Mouse (Mus musculus): ENCODE results near the gene Cryba4. TPM values are rescaled to one million over a fixed set of nuclear protein-coding genes. Genes with fewer than 3 reads are reported as not detected.
A peak's percentile ranks its signal among the peaks of the same experiment; 100 is the strongest.

The Cryba4 gene
- polyA plus RNA-seq, 1 experiment from 2014 or later: 1.4 TPM

GRCm38 (mm10) chr5:112228240-112229076 lies 23.9 kb downstream of the Cryba4 start:
- Histone ChIP-seq H3K27me3 (peaks cover 88% of the 10 kb centered on the region), H3K4me1 (replicated peaks) (peaks cover 17% of the 10 kb centered on the region), H3K9me3 (replicated peaks) (no peaks in the 10 kb centered on the region), H3K4me3 (peak overlapping the region; percentile 31), H3K4me2 (peak overlapping the region; percentile 53), H3K9ac (no peak overlapping the region), H3K27ac (no peak overlapping the region), H3K36me3 (no peaks in the 10 kb centered on the region)
- 1% methylated on average over 57 of the region's 57 CpGs for WGBS
- ATAC-seq (replicated peaks; ENCODE audit: insufficient number of reproducible peaks, insufficient read depth, low FRiP score, low read depth): no peak; the same call in 1 of the 2 replicates

- H3K9ac ChIP-seq: no peak overlapping the region
- 2% methylated on average over 13 of the region's 13 CpGs for WGBS
Observed at GRCm38 (mm10) chr5:112227898-112228239, 24.4 kb downstream of the Cryba4 start.

GRCm38 (mm10) chr5:112227354-112227753 lies 25.0 kb downstream of the Cryba4 start:
- Histone ChIP-seq H3K4me2 (peak overlapping the region; percentile 47), H3K4me1 (replicated peaks) (peaks cover 17% of the 10 kb centered on the region), H3K36me3 (no peaks in the 10 kb centered on the region), H3K9ac (no peak overlapping the region), H3K9me3 (replicated peaks) (no peaks in the 10 kb centered on the region), H3K27me3 (peaks cover 93% of the 10 kb centered on the region), H3K4me3 (peak overlapping the region; percentile 31), H3K27ac (no peak overlapping the region)
- 1% methylated on average over 30 of the region's 30 CpGs for WGBS
- no peak for ATAC-seq (replicated peaks; ENCODE audit: insufficient number of reproducible peaks, insufficient read depth, low FRiP score, low read depth)

More at GRCm38 (mm10) chr5:112227898-112228239, 24.4 kb downstream of the Cryba4 start:
- Histone ChIP-seq H3K4me3 (peak overlapping the region; percentile 31), H3K27ac (no peak overlapping the region), H3K9me3 (replicated peaks) (no peaks in the 10 kb centered on the region), H3K36me3 (no peaks in the 10 kb centered on the region), H3K4me1 (replicated peaks) (peaks cover 17% of the 10 kb centered on the region), H3K4me2 (peak overlapping the region; percentile 53; the same call in 1 of the 2 replicates), H3K27me3 (peaks cover 92% of the 10 kb centered on the region)
- ATAC-seq (replicated peaks; ENCODE audit: insufficient number of reproducible peaks, insufficient read depth, low FRiP score, low read depth): no peak

GRCm38 (mm10) chr5:112225591-112225990 lies 26.7 kb downstream of the Cryba4 start:
- H3K4me1 ChIP-seq (replicated peaks): peaks cover 17% of the 10 kb centered on the region
- no peaks in the 10 kb centered on the region for H3K9me3 ChIP-seq (replicated peaks)
- H3K27me3 ChIP-seq: peaks cover 85% of the 10 kb centered on the region
- no peak overlapping the region for H3K4me2 ChIP-seq
- H3K4me3 ChIP-seq: no peak overlapping the region
- ATAC-seq (replicated peaks; ENCODE audit: insufficient number of reproducible peaks, insufficient read depth, low FRiP score, low read depth): no peak
- no peak overlapping the region for H3K9ac ChIP-seq
- WGBS: 69% methylated on average over 6 of the region's 6 CpGs
- H3K36me3 ChIP-seq: no peaks in the 10 kb centered on the region
- no peak overlapping the region for H3K27ac ChIP-seq

- Histone ChIP-seq H3K27me3 (peaks cover 65% of the 10 kb centered on the region), H3K9ac (no peak overlapping the region), H3K27ac (no peak overlapping the region), H3K4me2 (no peak overlapping the region), H3K4me3 (no peak overlapping the region), H3K4me1 (replicated peaks) (peaks cover 20% of the 10 kb centered on the region), H3K9me3 (replicated peaks) (no peaks in the 10 kb centered on the region), H3K36me3 (no peaks in the 10 kb centered on the region)
- no peak for ATAC-seq (replicated peaks; ENCODE audit: insufficient number of reproducible peaks, insufficient read depth, low FRiP score, low read depth)
- 77% methylated on average over 8 of the region's 8 CpGs for WGBS
Observed at GRCm38 (mm10) chr5:112220203-112220602, 32.1 kb downstream of the Cryba4 start.

GRCm38 (mm10) chr5:112219398-112219797 lies 32.9 kb downstream of the Cryba4 start:
- peak overlapping the region; percentile 35; the same call in 1 of the 2 replicates for H3K27ac ChIP-seq
- ATAC-seq (replicated peaks; ENCODE audit: insufficient number of reproducible peaks, insufficient read depth, low FRiP score, low read depth): peak; percentile 56
- H3K36me3 ChIP-seq: no peaks in the 10 kb centered on the region
- 16% methylated on average over 1 of the region's 1 CpGs for WGBS
- no peak overlapping the region for H3K4me3 ChIP-seq
- no peaks in the 10 kb centered on the region for H3K9me3 ChIP-seq (replicated peaks)
- peaks cover 63% of the 10 kb centered on the region for H3K27me3 ChIP-seq
- H3K4me2 ChIP-seq: no peak overlapping the region
- peaks cover 24% of the 10 kb centered on the region for H3K4me1 ChIP-seq (replicated peaks)
- no peak overlapping the region for H3K9ac ChIP-seq

- Histone ChIP-seq H3K4me3 (no peak overlapping the region), H3K4me2 (no peak overlapping the region), H3K27ac (no peak overlapping the region), H3K9ac (no peak overlapping the region), H3K4me1 (replicated peaks) (peaks cover 26% of the 10 kb centered on the region), H3K27me3 (peaks cover 58% of the 10 kb centered on the region), H3K36me3 (no peaks in the 10 kb centered on the region), H3K9me3 (replicated peaks) (no peaks in the 10 kb centered on the region)
- ATAC-seq (replicated peaks; ENCODE audit: insufficient number of reproducible peaks, insufficient read depth, low FRiP score, low read depth): no peak
- WGBS: 61% methylated on average over 4 of the region's 4 CpGs
Observed at GRCm38 (mm10) chr5:112218679-112219078, 33.6 kb downstream of the Cryba4 start.

GRCm38 (mm10) chr5:112217031-112217430 lies 35.3 kb downstream of the Cryba4 start:
- no peak for ATAC-seq (replicated peaks; ENCODE audit: insufficient number of reproducible peaks, insufficient read depth, low FRiP score, low read depth)
- peaks cover 54% of the 10 kb centered on the region for H3K27me3 ChIP-seq
- WGBS: 49% methylated on average over 22 of the region's 22 CpGs

GRCm38 (mm10) chr5:112216335-112216734 lies 36.0 kb downstream of the Cryba4 start:
- no peak overlapping the region for H3K9ac ChIP-seq
- H3K27ac ChIP-seq: no peak overlapping the region
- no peaks in the 10 kb centered on the region for H3K9me3 ChIP-seq (replicated peaks)
- no peaks in the 10 kb centered on the region for H3K36me3 ChIP-seq
- H3K4me2 ChIP-seq: no peak overlapping the region
- WGBS: 73% methylated on average over 7 of the region's 7 CpGs
- H3K4me1 ChIP-seq (replicated peaks): peaks cover 26% of the 10 kb centered on the region
- no peak for ATAC-seq (replicated peaks; ENCODE audit: insufficient number of reproducible peaks, insufficient read depth, low FRiP score, low read depth)
- H3K4me3 ChIP-seq: no peak overlapping the region
- H3K27me3 ChIP-seq: peaks cover 52% of the 10 kb centered on the region

More at GRCm38 (mm10) chr5:112217031-112217430, 35.3 kb downstream of the Cryba4 start:
- Histone ChIP-seq H3K4me1 (replicated peaks) (peaks cover 26% of the 10 kb centered on the region), H3K9me3 (replicated peaks) (no peaks in the 10 kb centered on the region), H3K9ac (no peak overlapping the region), H3K4me3 (no peak overlapping the region), H3K36me3 (no peaks in the 10 kb centered on the region), H3K27ac (no peak overlapping the region), H3K4me2 (no peak overlapping the region)

- no peaks in the 10 kb centered on the region for H3K36me3 ChIP-seq
- no peak overlapping the region for H3K9ac ChIP-seq
- H3K4me1 ChIP-seq (replicated peaks): peaks cover 26% of the 10 kb centered on the region
- 37% methylated on average over 9 of the region's 9 CpGs for WGBS
- peak overlapping the region; percentile 45 for H3K4me2 ChIP-seq
- H3K27ac ChIP-seq: peak overlapping the region; percentile 57
- H3K4me3 ChIP-seq: no peak overlapping the region
- no peaks in the 10 kb centered on the region for H3K9me3 ChIP-seq (replicated peaks)
- H3K27me3 ChIP-seq: peaks cover 47% of the 10 kb centered on the region
- no peak for ATAC-seq (replicated peaks; ENCODE audit: insufficient number of reproducible peaks, insufficient read depth, low FRiP score, low read depth)
Observed at GRCm38 (mm10) chr5:112215801-112216251, 36.5 kb downstream of the Cryba4 start.

- H3K4me1 ChIP-seq (replicated peaks): peaks cover 26% of the 10 kb centered on the region
- no peak for ATAC-seq (replicated peaks; ENCODE audit: insufficient number of reproducible peaks, insufficient read depth, low FRiP score, low read depth)
- no peaks in the 10 kb centered on the region for H3K9me3 ChIP-seq (replicated peaks)
- peak overlapping the region; percentile 45 for H3K4me2 ChIP-seq
- H3K36me3 ChIP-seq: no peaks in the 10 kb centered on the region
- H3K4me3 ChIP-seq: no peak overlapping the region
- peak overlapping the region; percentile 57 for H3K27ac ChIP-seq
- WGBS: 17% methylated on average over 12 of the region's 12 CpGs
- H3K9ac ChIP-seq: no peak overlapping the region
- H3K27me3 ChIP-seq: peaks cover 45% of the 10 kb centered on the region
Observed at GRCm38 (mm10) chr5:112215291-112215751, 37.0 kb downstream of the Cryba4 start.
